Mouse (Mus musculus) kidney, adult 2 months (tissue): ENCODE results near the gene Mettl13.

Source experiments
- CTCF ChIP-seq: fragments of 200-500 bp; conservative IDR thresholded peaks from 2 replicates; pipeline ENCODE4 v1.5.1; 2011; ENCODE audit warnings: low read depth, mild to moderate bottlenecking, control low read depth, low read length, moderate library complexity, mixed read lengths; ENCODE audit not compliant: insufficient read depth, insufficient read length
- POLR2A ChIP-seq: fragments of 200-500 bp; IDR thresholded peaks from one replicate; pipeline ENCODE4 v1.6.1; 2011; ENCODE audit warnings: low read depth, low read length, control low read depth

DNA sequence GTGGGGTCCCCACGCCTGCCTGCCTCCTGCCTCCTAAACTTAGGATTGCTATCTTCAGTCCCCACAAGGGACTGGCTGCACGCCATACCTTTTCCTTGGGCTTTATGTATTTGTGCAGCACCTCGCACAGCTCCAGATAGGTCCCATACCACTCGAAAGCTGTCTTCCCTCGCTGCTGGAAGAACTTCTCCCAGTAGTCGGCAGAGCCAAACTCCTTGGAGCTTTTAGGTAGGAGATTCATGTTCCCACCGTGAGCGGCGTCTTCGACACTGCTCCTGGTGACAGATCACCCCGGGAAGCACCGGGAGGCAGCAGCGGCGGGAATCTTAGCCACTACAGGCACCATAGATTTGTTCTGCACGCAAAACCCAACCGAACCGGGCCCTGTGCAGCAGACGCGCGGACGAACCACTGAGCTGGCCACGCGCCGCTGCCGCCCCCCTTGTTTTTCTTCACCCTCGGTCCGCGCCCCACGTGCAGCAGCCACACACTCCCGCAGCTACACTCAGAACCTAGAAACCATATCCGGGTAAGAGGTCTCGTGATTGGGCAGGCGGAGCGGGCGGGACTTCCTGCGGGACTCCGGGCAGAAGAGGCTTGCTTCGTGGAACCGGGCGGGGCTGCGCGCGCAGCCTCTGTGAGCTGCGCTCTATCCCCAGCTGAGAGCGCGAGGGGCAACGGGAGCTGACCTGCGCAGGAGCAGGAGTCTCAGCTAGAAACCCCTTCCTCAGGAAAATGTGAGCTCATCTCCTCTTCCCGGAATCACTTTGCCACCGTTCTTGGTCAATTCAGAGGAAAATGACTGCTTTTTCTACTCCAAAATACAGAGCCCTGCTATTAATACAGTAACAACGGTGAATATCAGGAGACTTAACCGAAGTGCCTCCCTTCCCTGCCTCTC is at the start of gene Mettl13:
- TF ChIP-seq CTCF = no peak
- peak; percentile 66 for TF ChIP-seq POLR2A
